Mouse (Mus musculus): ENCODE data around the gene Snx14.

Gene Snx14

GRCm38 (mm10) chr9:88344424-88344823, 94.3 kb downstream of the Snx14 start:
- DNase-seq (ENCODE audit: low read depth, low spot score): no peak

- DNase-seq (ENCODE audit: low read depth, low spot score): no peak
Observed at GRCm38 (mm10) chr9:88342701-88343100, 96.1 kb downstream of the Snx14 start.

- no peak for DNase-seq (ENCODE audit: low read depth, low spot score)
Observed at GRCm38 (mm10) chr9:88342241-88342640, 96.5 kb downstream of the Snx14 start.

- no peak for DNase-seq (ENCODE audit: low read depth, low spot score)
Observed at GRCm38 (mm10) chr9:88340819-88341218, 97.9 kb downstream of the Snx14 start.

- DNase-seq (ENCODE audit: low read depth, low spot score): no peak
Observed at GRCm38 (mm10) chr9:88335839-88336238, 102.9 kb downstream of the Snx14 start.

GRCm38 (mm10) chr9:88332447-88332846, 106.3 kb downstream of the Snx14 start:
- peak; percentile 14 for DNase-seq (ENCODE audit: low read depth, low spot score)

GRCm38 (mm10) chr9:88330316-88330715, 108.4 kb downstream of the Snx14 start:
- DNase-seq (ENCODE audit: low read depth, low spot score): no peak

- DNase-seq (ENCODE audit: low read depth, low spot score): peak; percentile 44
Observed at GRCm38 (mm10) chr9:88329166-88329748, 109.5 kb downstream of the Snx14 start.

- DNase-seq (ENCODE audit: low read depth, low spot score): no peak
Observed at GRCm38 (mm10) chr9:88328666-88329065, 110.1 kb downstream of the Snx14 start.

- no peak for DNase-seq (ENCODE audit: low read depth, low spot score)
Observed at GRCm38 (mm10) chr9:88326930-88327901, 111.5 kb downstream of the Snx14 start, which contains the start of gene Nt5e. Gene Nt5e (plus strand): TSS chr9:88327197.
